Mouse (Mus musculus): ENCODE results near the gene Tnip1. TPM values are rescaled to one million over a fixed set of nuclear protein-coding genes. Genes with fewer than 3 reads are reported as not detected.
"Not testable (repeated sequence)": the region's sequence is repeated elsewhere in the genome, so short reads cannot be mapped to it uniquely, and the experiment has no call there.

The Tnip1 gene
- polyA plus RNA-seq, 1 experiment = 18.4 TPM

GRCm38 (mm10) chr11:54973481-54974212, 10.9 kb upstream of the Tnip1 start:
- TF ChIP-seq CTCF (IDR thresholded peaks at IDR 0.05; ENCODE audit: borderline replicate concordance, insufficient read depth, low read length) = no peak
- TF ChIP-seq POLR2A (IDR thresholded peaks at IDR 0.05; ENCODE audit: low read depth, low read length) = no peak
- Histone ChIP-seq H3K4me3 (ENCODE audit: insufficient read depth, low read length) (no peak overlapping the region), H3K27ac (ENCODE audit: insufficient read depth, low read length) (no peak overlapping the region), H3K4me1 (ENCODE audit: control insufficient read depth, insufficient read depth, low read length) (no peaks in the 10 kb centered on the region)

GRCm38 (mm10) chr11:54972789-54973188, 10.1 kb upstream of the Tnip1 start:
- no peak for TF ChIP-seq CTCF (IDR thresholded peaks at IDR 0.05; ENCODE audit: borderline replicate concordance, insufficient read depth, low read length)
- Histone ChIP-seq H3K4me3 (ENCODE audit: insufficient read depth, low read length) (no peak overlapping the region), H3K4me1 (ENCODE audit: control insufficient read depth, insufficient read depth, low read length) (no peaks in the 10 kb centered on the region), H3K27ac (ENCODE audit: insufficient read depth, low read length) (no peak overlapping the region)

GRCm38 (mm10) chr11:54972049-54972723, 9.5 kb upstream of the Tnip1 start:
- TF ChIP-seq CTCF (IDR thresholded peaks at IDR 0.05; ENCODE audit: borderline replicate concordance, insufficient read depth, low read length) (no peak), POLR2A (IDR thresholded peaks at IDR 0.05; ENCODE audit: low read depth, low read length) (no peak)
- Histone ChIP-seq H3K4me1 (ENCODE audit: control insufficient read depth, insufficient read depth, low read length) (no peaks in the 10 kb centered on the region), H3K27ac (ENCODE audit: insufficient read depth, low read length) (no peak overlapping the region), H3K4me3 (ENCODE audit: insufficient read depth, low read length) (no peak overlapping the region)

- no peak overlapping the region for H3K27ac ChIP-seq (ENCODE audit: insufficient read depth, low read length)
- no peak overlapping the region for H3K4me3 ChIP-seq (ENCODE audit: insufficient read depth, low read length)
- no peaks in the 10 kb centered on the region for H3K4me1 ChIP-seq (ENCODE audit: control insufficient read depth, insufficient read depth, low read length)
- TF ChIP-seq CTCF (IDR thresholded peaks at IDR 0.05; ENCODE audit: borderline replicate concordance, insufficient read depth, low read length) (no peak), POLR2A (IDR thresholded peaks at IDR 0.05; ENCODE audit: low read depth, low read length) (no peak)
These were observed 8.8 kb upstream of the Tnip1 start for GRCm38 (mm10) chr11:54971365-54972048.

- H3K27ac ChIP-seq (ENCODE audit: insufficient read depth, low read length) = no peak overlapping the region
- H3K4me1 ChIP-seq (ENCODE audit: control insufficient read depth, insufficient read depth, low read length) = no peaks in the 10 kb centered on the region
- no peak for TF ChIP-seq CTCF (IDR thresholded peaks at IDR 0.05; ENCODE audit: borderline replicate concordance, insufficient read depth, low read length)
- TF ChIP-seq POLR2A (IDR thresholded peaks at IDR 0.05; ENCODE audit: low read depth, low read length) = no peak
- no peak overlapping the region for H3K4me3 ChIP-seq (ENCODE audit: insufficient read depth, low read length)
These were observed 2.5 kb upstream of the Tnip1 start for GRCm38 (mm10) chr11:54965234-54965633.

- TF ChIP-seq CTCF (IDR thresholded peaks at IDR 0.05; ENCODE audit: borderline replicate concordance, insufficient read depth, low read length) (no peak), POLR2A (IDR thresholded peaks at IDR 0.05; ENCODE audit: low read depth, low read length) (no peak)
- H3K4me1 ChIP-seq (ENCODE audit: control insufficient read depth, insufficient read depth, low read length) = no peaks in the 10 kb centered on the region
- no peak overlapping the region for H3K4me3 ChIP-seq (ENCODE audit: insufficient read depth, low read length)
- H3K27ac ChIP-seq (ENCODE audit: insufficient read depth, low read length) = no peak overlapping the region
These were observed 796 bp downstream of the Tnip1 start for GRCm38 (mm10) chr11:54961921-54962320.

- H3K4me1 ChIP-seq (ENCODE audit: control insufficient read depth, insufficient read depth, low read length) = no peaks in the 10 kb centered on the region
- no peak overlapping the region for H3K27ac ChIP-seq (ENCODE audit: insufficient read depth, low read length)
- H3K4me3 ChIP-seq (ENCODE audit: insufficient read depth, low read length) = no peak overlapping the region
- TF ChIP-seq CTCF (IDR thresholded peaks at IDR 0.05; ENCODE audit: borderline replicate concordance, insufficient read depth, low read length) (no peak), POLR2A (IDR thresholded peaks at IDR 0.05; ENCODE audit: low read depth, low read length) (no peak)
These were observed 1.4 kb downstream of the Tnip1 start for GRCm38 (mm10) chr11:54961164-54961850.

GRCm38 (mm10) chr11:54960251-54960650, 2.5 kb downstream of the Tnip1 start:
- H3K27ac ChIP-seq (ENCODE audit: insufficient read depth, low read length) = no peak overlapping the region
- TF ChIP-seq POLR2A (IDR thresholded peaks at IDR 0.05; ENCODE audit: low read depth, low read length) = no peak
- no peak for TF ChIP-seq CTCF (IDR thresholded peaks at IDR 0.05; ENCODE audit: borderline replicate concordance, insufficient read depth, low read length)
- no peaks in the 10 kb centered on the region for H3K4me1 ChIP-seq (ENCODE audit: control insufficient read depth, insufficient read depth, low read length)
- no peak overlapping the region for H3K4me3 ChIP-seq (ENCODE audit: insufficient read depth, low read length)

GRCm38 (mm10) chr11:54958571-54959073, 4.1 kb downstream of the Tnip1 start:
- H3K27ac ChIP-seq (ENCODE audit: insufficient read depth, low read length) = no peak overlapping the region
- H3K4me3 ChIP-seq (ENCODE audit: insufficient read depth, low read length) = no peak overlapping the region
- H3K4me1 ChIP-seq (ENCODE audit: control insufficient read depth, insufficient read depth, low read length) = peaks cover 4% of the 10 kb centered on the region; the same call in 1 of the 2 replicates
- TF ChIP-seq CTCF (IDR thresholded peaks at IDR 0.05; ENCODE audit: borderline replicate concordance, insufficient read depth, low read length) (no peak), POLR2A (IDR thresholded peaks at IDR 0.05; ENCODE audit: low read depth, low read length) (no peak)

GRCm38 (mm10) chr11:54957708-54958107, 5.0 kb downstream of the Tnip1 start:
- H3K27ac ChIP-seq (ENCODE audit: insufficient read depth, low read length); H3K4me3 ChIP-seq (ENCODE audit: insufficient read depth, low read length); H3K4me1 ChIP-seq (ENCODE audit: control insufficient read depth, insufficient read depth, low read length): not testable (repeated sequence)
